Mouse (Mus musculus) megakaryocyte, embryonic 14.5 days (primary cell): ENCODE results near the gene Ugt1a1. TPM values are rescaled to one million over a fixed set of nuclear protein-coding genes. Genes with fewer than 3 reads are reported as not detected.
A peak's percentile ranks its signal among the peaks of the same experiment; 100 is the strongest.

ENCODE experiments used
- H3K27me3 ChIP-seq: replicated peaks from 2 replicates; pipeline ENCODE3; 2012; ENCODE audit warnings: inconsistent platforms
- H3K36me3 ChIP-seq: replicated peaks from 2 replicates; pipeline ENCODE3; 2012; ENCODE audit warnings: low read length, inconsistent platforms, mixed read lengths
- H3K4me1 ChIP-seq: 2 replicates; pipeline ENCODE4 v1.6.1; 2012; ENCODE audit warnings: inconsistent platforms
- H3K4me3 ChIP-seq: replicated peaks from 2 replicates; pipeline ENCODE3; 2012; ENCODE audit warnings: moderate library complexity, mild to moderate bottlenecking, inconsistent platforms
- H3K9me3 ChIP-seq: 2 replicates; pipeline ENCODE4 v1.6.1; 2012; ENCODE audit warnings: inconsistent platforms
- FLI1 ChIP-seq: IDR thresholded peaks from 2 replicates; pipeline ENCODE4 v1.6.1; 2012; ENCODE audit warnings: low read length, inconsistent platforms, mixed read lengths
- GATA1 ChIP-seq: IDR thresholded peaks from 3 replicates; pipeline ENCODE4 v1.6.1; 2012; ENCODE audit warnings: mixed read lengths, low read length, inconsistent platforms, borderline replicate concordance
- polyA plus RNA-seq: library from polyadenylated mRNA; stranded (reverse); fragments of >175 nt; gene quantifications from 2 replicates; pipeline ENCODE4 v1.2.3, GENCODE M21; 2012; ENCODE audit warnings: low replicate concordance; ENCODE audit not compliant: insufficient read depth

The Ugt1a1 gene
- polyA plus RNA-seq, 1 experiment, result not detected

GRCm38 (mm10) chr1:88232664-88233380 lies 21.1 kb downstream of the Ugt1a1 start:
- TF ChIP-seq GATA1, result no peak
- no peak for TF ChIP-seq FLI1
- H3K9me3 ChIP-seq, result peaks cover 80% of the 10 kb centered on the region

GRCm38 (mm10) chr1:88233421-88234247 lies 21.9 kb downstream of the Ugt1a1 start:
- H3K36me3 ChIP-seq, result no peaks in the 10 kb centered on the region

More at GRCm38 (mm10) chr1:88232664-88233380, 21.1 kb downstream of the Ugt1a1 start:
- Histone ChIP-seq H3K36me3 (no peaks in the 10 kb centered on the region), H3K4me3 (no peak overlapping the region), H3K4me1 (no peaks in the 10 kb centered on the region), H3K27me3 (peaks cover 6% of the 10 kb centered on the region)

GRCm38 (mm10) chr1:88234248-88234610 lies 22.5 kb downstream of the Ugt1a1 start:
- H3K9me3 ChIP-seq, result peaks cover 86% of the 10 kb centered on the region
- TF ChIP-seq GATA1 (no peak), FLI1 (no peak)
- H3K4me1 ChIP-seq, result no peaks in the 10 kb centered on the region
- H3K36me3 ChIP-seq, result no peaks in the 10 kb centered on the region
- H3K27me3 ChIP-seq, result peaks cover 6% of the 10 kb centered on the region
- no peak overlapping the region for H3K4me3 ChIP-seq

More at GRCm38 (mm10) chr1:88233421-88234247, 21.9 kb downstream of the Ugt1a1 start:
- peaks cover 81% of the 10 kb centered on the region for H3K9me3 ChIP-seq
- no peaks in the 10 kb centered on the region for H3K4me1 ChIP-seq
- no peak for TF ChIP-seq FLI1
- no peak for TF ChIP-seq GATA1
- H3K27me3 ChIP-seq, result peaks cover 6% of the 10 kb centered on the region
- H3K4me3 ChIP-seq, result no peak overlapping the region

GRCm38 (mm10) chr1:88234646-88235045 lies 22.9 kb downstream of the Ugt1a1 start:
- TF ChIP-seq FLI1 (no peak), GATA1 (no peak)
- H3K27me3 ChIP-seq, result peaks cover 6% of the 10 kb centered on the region
- peaks cover 86% of the 10 kb centered on the region for H3K9me3 ChIP-seq
- H3K4me3 ChIP-seq, result no peak overlapping the region
- H3K4me1 ChIP-seq, result no peaks in the 10 kb centered on the region
- H3K36me3 ChIP-seq, result no peaks in the 10 kb centered on the region

- Histone ChIP-seq H3K4me3 (peak overlapping the region; percentile 4), H3K36me3 (no peaks in the 10 kb centered on the region), H3K27me3 (peaks cover 6% of the 10 kb centered on the region), H3K4me1 (no peaks in the 10 kb centered on the region), H3K9me3 (peaks cover 85% of the 10 kb centered on the region)
- TF ChIP-seq FLI1 (no peak), GATA1 (no peak)
These were observed 23.5 kb downstream of the Ugt1a1 start for GRCm38 (mm10) chr1:88235046-88235893.

- H3K36me3 ChIP-seq, result no peaks in the 10 kb centered on the region
- no peak overlapping the region for H3K4me3 ChIP-seq
- no peak for TF ChIP-seq FLI1
- no peak for TF ChIP-seq GATA1
- H3K9me3 ChIP-seq, result peaks cover 86% of the 10 kb centered on the region
- H3K4me1 ChIP-seq, result no peaks in the 10 kb centered on the region
- H3K27me3 ChIP-seq, result peaks cover 8% of the 10 kb centered on the region
These were observed 24.2 kb downstream of the Ugt1a1 start for GRCm38 (mm10) chr1:88235894-88236415.

GRCm38 (mm10) chr1:88237311-88237710 lies 25.6 kb downstream of the Ugt1a1 start:
- Histone ChIP-seq H3K9me3 (peaks cover 82% of the 10 kb centered on the region), H3K4me1 (no peaks in the 10 kb centered on the region), H3K4me3 (no peak overlapping the region), H3K27me3 (peaks cover 8% of the 10 kb centered on the region), H3K36me3 (no peaks in the 10 kb centered on the region)
- TF ChIP-seq FLI1, result no peak
- TF ChIP-seq GATA1, result no peak

GRCm38 (mm10) chr1:88238771-88239170 lies 27.0 kb downstream of the Ugt1a1 start:
- peaks cover 8% of the 10 kb centered on the region for H3K27me3 ChIP-seq
- H3K9me3 ChIP-seq, result peaks cover 80% of the 10 kb centered on the region
- no peaks in the 10 kb centered on the region for H3K4me1 ChIP-seq
- H3K36me3 ChIP-seq, result no peaks in the 10 kb centered on the region
- peak overlapping the region; percentile 6 for H3K4me3 ChIP-seq
- TF ChIP-seq GATA1 (no peak), FLI1 (no peak)

- Histone ChIP-seq H3K9me3 (peaks cover 78% of the 10 kb centered on the region), H3K4me3 (no peak overlapping the region)
- TF ChIP-seq FLI1, result no peak
- no peak for TF ChIP-seq GATA1
These were observed 28.3 kb downstream of the Ugt1a1 start for GRCm38 (mm10) chr1:88240072-88240471.

More at GRCm38 (mm10) chr1:88240072-88240471, 28.3 kb downstream of the Ugt1a1 start:
- Histone ChIP-seq H3K27me3 (peaks cover 7% of the 10 kb centered on the region), H3K4me1 (no peaks in the 10 kb centered on the region), H3K36me3 (no peaks in the 10 kb centered on the region)
